Mouse (Mus musculus) bone marrow macrophage, adult 2 months (primary cell): ENCODE results near the gene Ednra.

ENCODE experiments used
- CTCF ChIP-seq: IDR thresholded peaks from 2 replicates; pipeline ENCODE4 v1.5.1; 2012; ENCODE audit warnings: low read depth, mild to moderate bottlenecking, low read length, moderate library complexity
- POLR2A ChIP-seq: IDR thresholded peaks from 2 replicates; pipeline ENCODE4 v1.6.1; 2012; ENCODE audit warnings: mild to moderate bottlenecking, low read depth, low read length, borderline replicate concordance

- TF ChIP-seq CTCF (no peak), POLR2A (no peak)
Measured at GRCm38 (mm10) chr8:77713688-77714087, 10.6 kb downstream of the Ednra start.
